Mouse (Mus musculus) lung, postnatal 10 days (tissue): ENCODE data around the gene Srcin1.

Experiments
- DNase-seq: peaks from one replicate; pipeline ENCODE4 v3.0.0; 2021

Srcin1 gene

GRCm38 (mm10) chr11:97461307-97461820 is 114.6 kb downstream of the Srcin1 start:
- DNase-seq: no peak
